Mouse (Mus musculus) spleen, adult 2 months (tissue): ENCODE data around the gene Mgp. TPM values are rescaled to one million over a fixed set of nuclear protein-coding genes. Genes with fewer than 3 reads are reported as not detected.

Experiments used
- DNase-seq, 2 experiments: peaks; one replicate each; pipeline versions ENCODE4 v3.0.0 to v3.0.0-alpha.2; 2012 to 2021; ENCODE audit warnings: low spot score in 2 of 2, low read depth in 1 of 2
- H3K27ac ChIP-seq: fragments of 200-500 bp; 2 replicates; pipeline ENCODE4 v1.5.1; 2012; ENCODE audit warnings: low read length, inconsistent platforms; ENCODE audit not compliant: insufficient read depth
- H3K27me3 ChIP-seq: fragments of 200-500 bp; 2 replicates; pipeline ENCODE4 v1.6.1; 2012; ENCODE audit warnings: mild to moderate bottlenecking, moderate library complexity, low read length, inconsistent platforms; ENCODE audit not compliant: control insufficient read depth, insufficient read depth
- H3K36me3 ChIP-seq: fragments of 200-500 bp; 2 replicates; pipeline ENCODE4 v1.6.1; 2012; ENCODE audit warnings: mild to moderate bottlenecking, low read length, inconsistent platforms; ENCODE audit not compliant: control insufficient read depth, insufficient read depth
- H3K4me1 ChIP-seq: fragments of 200-500 bp; 2 replicates; pipeline ENCODE4 v1.6.1; 2011; ENCODE audit warnings: inconsistent platforms; ENCODE audit not compliant: control insufficient read depth, insufficient read depth, insufficient read length
- H3K4me3 ChIP-seq: fragments of 200-500 bp; 2 replicates; pipeline ENCODE4 v1.5.1; 2011; ENCODE audit warnings: mild to moderate bottlenecking, inconsistent platforms; ENCODE audit not compliant: insufficient read depth, insufficient read length; ENCODE audit errors: extremely low read depth
- CTCF ChIP-seq: fragments of 200-500 bp; IDR thresholded peaks from 2 replicates; pipeline ENCODE4 v1.5.1; 2011; ENCODE audit warnings: mild to moderate bottlenecking, inconsistent platforms; ENCODE audit not compliant: insufficient read depth, insufficient read length, insufficient replicate concordance; ENCODE audit errors: extremely low read depth
- POLR2A ChIP-seq: fragments of 200-500 bp; IDR thresholded peaks from 2 replicates; pipeline ENCODE4 v1.6.1; 2011; ENCODE audit warnings: low read depth, low read length, inconsistent platforms
- WGBS: fragments of 180-500 bp; shearing (Covaris S2); methylation state at CpG from one replicate; pipeline ENCODE4 v1.1.7; 2018; 5-methylcytosine and 5-hydroxymethylcytosine counted together
- polyA plus RNA-seq: library from polyadenylated mRNA; depleted of rRNA; stranded (reverse); fragments of >200 nt; gene quantifications from 2 replicates; pipeline ENCODE4 v1.2.3, GENCODE M21; 2012

The Mgp gene
- polyA plus RNA-seq, 1 experiment, result 39.8 TPM

DNA sequence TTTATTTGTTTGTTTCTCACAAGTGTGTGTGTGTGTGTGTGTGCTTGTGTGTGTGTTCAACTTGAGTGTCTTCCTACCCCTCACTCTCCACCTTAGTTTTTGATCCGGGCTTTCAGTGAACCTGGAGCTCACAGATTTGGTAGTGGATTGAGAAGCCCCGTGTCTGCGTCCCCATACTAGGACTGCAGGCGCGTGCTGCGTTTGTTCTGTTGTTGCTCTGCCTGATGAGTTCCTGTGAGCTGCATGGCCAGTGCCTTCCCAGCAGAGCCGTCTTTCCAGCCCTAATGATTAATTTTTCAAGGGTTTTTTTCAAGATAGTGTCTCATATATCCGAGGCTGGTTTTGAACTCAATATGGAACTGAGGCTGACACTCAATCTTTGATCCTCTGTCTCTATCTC, 17.2 kb downstream of the Mgp start:
- no peak for DNase-seq
- TF ChIP-seq CTCF (no peak), POLR2A (no peak)
- no peak overlapping the region for H3K27ac ChIP-seq
- H3K4me3 ChIP-seq, result no peak overlapping the region
- no peaks in the 10 kb centered on the region for H3K36me3 ChIP-seq
- peaks cover 28% of the 10 kb centered on the region for H3K4me1 ChIP-seq
- 88% methylated on average over 8 of the region's 8 CpGs for WGBS
- no peaks in the 10 kb centered on the region for H3K27me3 ChIP-seq

GRCm38 (mm10) chr6:136857873-136858260, 17.8 kb downstream of the Mgp start:
- Histone ChIP-seq H3K27me3 (no peaks in the 10 kb centered on the region), H3K36me3 (no peaks in the 10 kb centered on the region), H3K27ac (peak overlapping the region; percentile 46; the same call in 1 of the 2 replicates), H3K4me3 (no peak overlapping the region), H3K4me1 (peaks cover 28% of the 10 kb centered on the region)
- no peak for DNase-seq
- TF ChIP-seq CTCF (no peak), POLR2A (no peak)
- 24% methylated on average over 11 of the region's 11 CpGs for WGBS

GRCm38 (mm10) chr6:136857186-136857872, 18.3 kb downstream of the Mgp start, which contains the start of gene Art4:
Gene Art4, minus strand, starts transcription at chr6:136857733.
- WGBS, result 10% methylated on average over 18 of the region's 18 CpGs
- H3K4me1 ChIP-seq, result peaks cover 31% of the 10 kb centered on the region
- TF ChIP-seq CTCF (no peak), POLR2A (no peak)
- no peaks in the 10 kb centered on the region for H3K27me3 ChIP-seq
- peak within 1 kb of the TSS; percentile 46; the same call in 1 of the 2 replicates for H3K27ac ChIP-seq
- H3K4me3 ChIP-seq, result peak within 1 kb of the TSS; percentile 22; the same call in 1 of the 2 replicates
- no peak for DNase-seq
- H3K36me3 ChIP-seq, result no peaks in the 10 kb centered on the region

DNA sequence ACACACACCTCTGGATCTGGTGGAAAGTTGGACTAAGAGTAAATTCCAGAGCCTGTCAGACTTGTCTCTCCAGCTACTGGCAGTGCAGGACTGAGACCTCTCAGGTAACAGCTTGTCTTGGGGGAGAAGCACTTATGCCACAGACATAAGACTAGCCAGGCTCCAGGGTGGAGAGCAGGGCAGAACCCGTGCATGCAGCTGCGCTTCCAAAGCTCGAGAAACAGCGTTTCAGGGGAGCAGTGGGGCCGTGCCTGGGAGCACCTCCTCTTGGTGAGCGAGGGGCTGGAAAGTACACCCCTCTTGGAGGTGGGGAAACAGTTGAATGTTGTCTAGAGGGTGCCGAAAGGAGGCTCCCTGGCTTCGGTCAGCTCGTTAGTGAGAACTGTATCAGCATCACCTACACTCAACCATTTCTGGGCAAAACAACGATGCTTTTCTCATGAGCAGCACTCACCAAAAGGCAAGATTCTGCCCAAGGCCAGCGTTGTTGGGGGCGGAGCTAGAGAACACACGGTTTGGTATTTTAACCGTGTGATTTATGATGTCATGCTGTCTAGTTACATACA, 19.5 kb downstream of the Mgp start:
- peak overlapping the region; percentile 31 for H3K4me3 ChIP-seq
- peak overlapping the region; percentile 43 for H3K27ac ChIP-seq
- no peak for TF ChIP-seq CTCF
- TF ChIP-seq POLR2A, result no peak
- H3K4me1 ChIP-seq, result peaks cover 31% of the 10 kb centered on the region
- DNase-seq, result no peak
- no peaks in the 10 kb centered on the region for H3K27me3 ChIP-seq
- no peaks in the 10 kb centered on the region for H3K36me3 ChIP-seq
- 19% methylated on average over 14 of the region's 14 CpGs for WGBS

DNA sequence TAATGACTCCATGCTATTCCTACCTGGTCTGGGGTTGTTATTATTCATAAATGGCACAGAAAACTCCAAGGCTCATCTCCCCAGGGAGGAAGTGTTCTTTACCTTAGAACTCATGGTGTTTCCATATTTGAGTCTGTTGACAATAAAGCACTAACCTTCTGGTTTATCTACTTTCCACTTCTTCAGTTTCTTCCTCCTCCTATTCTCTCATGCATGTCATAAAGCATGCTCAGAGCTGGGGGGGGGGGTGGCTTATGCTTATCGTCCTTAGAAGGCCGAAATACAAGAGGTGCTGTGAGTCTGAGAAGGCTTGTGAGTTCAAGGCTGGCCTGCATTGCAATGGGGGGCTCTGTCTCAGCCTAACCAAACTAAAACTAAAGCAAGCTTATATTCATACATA, 20.4 kb downstream of the Mgp start:
- Histone ChIP-seq H3K4me1 (peaks cover 35% of the 10 kb centered on the region), H3K4me3 (no peak overlapping the region), H3K27ac (peak overlapping the region; percentile 57; the same call in 1 of the 2 replicates), H3K27me3 (no peaks in the 10 kb centered on the region), H3K36me3 (no peaks in the 10 kb centered on the region)
- WGBS, result 21% methylated on average over 2 of the region's 2 CpGs
- TF ChIP-seq CTCF (no peak), POLR2A (no peak)
- no peak for DNase-seq

GRCm38 (mm10) chr6:136854361-136854781, 21.3 kb downstream of the Mgp start:
- 18% methylated on average over 11 of the region's 11 CpGs for WGBS
- Histone ChIP-seq H3K4me1 (peaks cover 36% of the 10 kb centered on the region), H3K27ac (peak overlapping the region; percentile 57), H3K27me3 (no peaks in the 10 kb centered on the region), H3K4me3 (peak overlapping the region; percentile 2; the same call in 1 of the 2 replicates), H3K36me3 (no peaks in the 10 kb centered on the region)
- no peak for TF ChIP-seq CTCF
- TF ChIP-seq POLR2A, result no peak
- no peak for DNase-seq

- 42% methylated on average over 3 of the region's 3 CpGs for WGBS
- H3K27me3 ChIP-seq, result no peaks in the 10 kb centered on the region
- H3K36me3 ChIP-seq, result no peaks in the 10 kb centered on the region
- H3K4me1 ChIP-seq, result peaks cover 36% of the 10 kb centered on the region
- no peak overlapping the region for H3K4me3 ChIP-seq
- no peak for DNase-seq
- H3K27ac ChIP-seq, result no peak overlapping the region
- no peak for TF ChIP-seq CTCF
- no peak for TF ChIP-seq POLR2A
Observed at GRCm38 (mm10) chr6:136852762-136853161, 22.9 kb downstream of the Mgp start.
